Mouse (Mus musculus): Measurements from ENCODE around the gene 4632433K11Rik. TPM values are rescaled to one million over a fixed set of nuclear protein-coding genes. Genes with fewer than 3 reads are reported as not detected.
A peak's percentile ranks its signal among the peaks of the same experiment; 100 is the strongest.

4632433K11Rik gene
- not detected in 2 replicates for polyA plus RNA-seq (2015; fragmentation: Nextera tagmentation; extraction: Ambion mirVana)

DNA sequence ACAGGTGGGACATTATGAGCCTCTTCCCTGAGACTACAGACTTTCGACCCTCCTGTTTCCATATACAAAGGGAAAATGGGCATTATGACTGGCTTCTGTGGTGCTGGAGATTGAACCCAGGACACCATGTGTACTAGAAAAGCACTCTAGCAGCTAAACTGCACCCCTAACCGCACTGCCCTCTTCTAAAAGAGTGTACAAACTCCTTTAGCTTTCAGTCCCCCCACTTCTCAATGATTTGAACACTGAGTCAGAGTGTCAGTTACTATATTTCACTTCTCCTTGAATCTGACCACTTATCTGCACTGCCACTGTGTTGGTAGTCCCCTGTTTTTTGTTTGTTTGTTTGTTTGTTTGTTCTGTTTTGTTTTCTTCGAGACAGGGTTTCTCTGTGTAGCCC is at the start of gene 4632433K11Rik:
Gene 4632433K11Rik (plus strand): TSS at position 301 of the 400 bp plus-strand sequence.
- Histone ChIP-seq H3K4me3 (ENCODE audit: low read length) (no peak within 1 kb of the TSS), H3K4me1 (replicated peaks; ENCODE audit: control insufficient read depth, insufficient read depth, low read length) (peaks cover 5% of the 10 kb centered on the region; the same call in 1 of the 2 replicates), H3K4me2 (ENCODE audit: low read depth, low read length) (no peak within 1 kb of the TSS), H3K9me3 (ENCODE audit: control insufficient read depth, low read length) (peaks cover 40% of the 10 kb centered on the region), H3K9ac (ENCODE audit: low read length) (no peak within 1 kb of the TSS), H3K36me3 (ENCODE audit: control insufficient read depth, insufficient read depth, low read length) (peaks cover 72% of the 10 kb centered on the region), H3K27me3 (ENCODE audit: control insufficient read depth, insufficient read depth, low read depth, low read length) (no peaks in the 10 kb centered on the region), H3K27ac (ENCODE audit: low read length) (no peak within 1 kb of the TSS)
- 81% methylated on average over 3 of the region's 3 CpGs for WGBS
- ATAC-seq (ENCODE audit: low read depth): no peak

DNA sequence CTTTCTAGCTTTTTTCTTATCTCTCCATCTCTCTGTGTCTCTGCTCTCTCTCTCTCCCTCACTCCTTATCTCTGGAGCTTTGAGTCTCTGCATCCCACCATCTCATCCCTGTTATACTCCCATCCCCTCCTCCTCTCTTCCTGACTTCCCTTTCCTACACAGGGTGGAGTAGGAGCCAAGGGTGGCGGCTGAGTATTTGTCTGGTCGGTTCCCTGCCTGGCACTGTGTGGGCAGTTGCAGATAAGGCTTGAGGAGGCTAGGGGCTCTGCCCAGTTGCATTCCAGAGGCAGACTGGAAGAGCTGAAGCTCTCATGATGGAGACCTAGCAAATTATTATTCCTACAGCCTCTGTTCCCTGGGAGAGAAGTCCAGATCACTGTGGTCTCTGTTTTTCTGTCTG is 45.7 kb upstream of the 4632433K11Rik start:
- Histone ChIP-seq H3K27ac (ENCODE audit: low read length) (no peak overlapping the region), H3K9ac (ENCODE audit: low read length) (no peak overlapping the region), H3K36me3 (ENCODE audit: control insufficient read depth, insufficient read depth, low read length) (peaks cover 13% of the 10 kb centered on the region), H3K4me3 (ENCODE audit: low read length) (no peak overlapping the region), H3K9me3 (ENCODE audit: control insufficient read depth, low read length) (no peaks in the 10 kb centered on the region), H3K4me2 (ENCODE audit: low read depth, low read length) (no peak overlapping the region), H3K27me3 (ENCODE audit: control insufficient read depth, insufficient read depth, low read depth, low read length) (no peaks in the 10 kb centered on the region), H3K4me1 (replicated peaks; ENCODE audit: control insufficient read depth, insufficient read depth, low read length) (no peaks in the 10 kb centered on the region)
- ATAC-seq (ENCODE audit: low read depth): 0 out of 2 replicates have a peak, but pooled peaks have one; percentile 45
- 17% methylated on average over 2 of the region's 2 CpGs for WGBS

DNA sequence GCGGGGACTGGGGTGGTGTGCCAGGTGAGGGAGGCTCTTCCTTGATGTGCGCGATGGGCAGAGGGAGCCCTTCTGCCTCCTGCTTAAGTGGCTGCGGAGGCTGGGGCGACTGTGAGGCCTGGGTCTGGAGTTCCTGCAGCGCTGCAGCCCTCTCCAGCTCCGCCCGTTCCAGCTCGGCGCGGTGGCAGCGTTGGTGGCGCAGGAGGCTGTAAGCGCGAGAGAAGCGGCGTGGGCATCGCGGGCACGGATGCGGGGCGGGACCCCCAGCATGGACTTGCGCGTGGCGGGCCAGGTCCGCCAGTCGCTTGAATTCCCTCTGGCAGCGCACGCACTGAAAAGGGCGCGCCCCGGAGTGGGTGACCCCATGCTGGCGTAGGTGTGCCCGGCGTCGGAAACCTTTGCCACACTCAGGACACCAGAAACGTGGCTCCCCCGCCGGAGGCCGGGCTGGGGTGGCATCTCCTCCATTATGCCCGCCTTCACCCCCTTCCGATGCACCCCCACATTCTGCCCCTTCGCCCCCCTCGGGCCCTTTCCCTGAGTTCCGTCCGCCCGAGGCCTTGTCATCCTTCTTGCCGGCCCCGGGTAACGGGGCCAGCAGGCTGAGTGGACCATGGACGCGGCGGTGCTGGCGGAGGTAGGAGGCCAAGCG is 40.4 kb upstream of the 4632433K11Rik start:
- Histone ChIP-seq H3K4me2 (ENCODE audit: low read depth, low read length) (no peak overlapping the region), H3K9me3 (ENCODE audit: control insufficient read depth, low read length) (0 out of 2 replicates have a peak, but pooled peaks cover 2% of the 10 kb centered on the region), H3K9ac (ENCODE audit: low read length) (no peak overlapping the region), H3K27me3 (ENCODE audit: control insufficient read depth, insufficient read depth, low read depth, low read length) (no peaks in the 10 kb centered on the region; the same call in 1 of the 2 replicates), H3K36me3 (ENCODE audit: control insufficient read depth, insufficient read depth, low read length) (peaks cover 21% of the 10 kb centered on the region), H3K4me3 (ENCODE audit: low read length) (no peak overlapping the region), H3K27ac (ENCODE audit: low read length) (no peak overlapping the region), H3K4me1 (replicated peaks; ENCODE audit: control insufficient read depth, insufficient read depth, low read length) (peaks cover 16% of the 10 kb centered on the region; the same call in 1 of the 2 replicates)
- ATAC-seq (ENCODE audit: low read depth): no peak
- 56% methylated on average over 55 of the region's 55 CpGs for WGBS

DNA sequence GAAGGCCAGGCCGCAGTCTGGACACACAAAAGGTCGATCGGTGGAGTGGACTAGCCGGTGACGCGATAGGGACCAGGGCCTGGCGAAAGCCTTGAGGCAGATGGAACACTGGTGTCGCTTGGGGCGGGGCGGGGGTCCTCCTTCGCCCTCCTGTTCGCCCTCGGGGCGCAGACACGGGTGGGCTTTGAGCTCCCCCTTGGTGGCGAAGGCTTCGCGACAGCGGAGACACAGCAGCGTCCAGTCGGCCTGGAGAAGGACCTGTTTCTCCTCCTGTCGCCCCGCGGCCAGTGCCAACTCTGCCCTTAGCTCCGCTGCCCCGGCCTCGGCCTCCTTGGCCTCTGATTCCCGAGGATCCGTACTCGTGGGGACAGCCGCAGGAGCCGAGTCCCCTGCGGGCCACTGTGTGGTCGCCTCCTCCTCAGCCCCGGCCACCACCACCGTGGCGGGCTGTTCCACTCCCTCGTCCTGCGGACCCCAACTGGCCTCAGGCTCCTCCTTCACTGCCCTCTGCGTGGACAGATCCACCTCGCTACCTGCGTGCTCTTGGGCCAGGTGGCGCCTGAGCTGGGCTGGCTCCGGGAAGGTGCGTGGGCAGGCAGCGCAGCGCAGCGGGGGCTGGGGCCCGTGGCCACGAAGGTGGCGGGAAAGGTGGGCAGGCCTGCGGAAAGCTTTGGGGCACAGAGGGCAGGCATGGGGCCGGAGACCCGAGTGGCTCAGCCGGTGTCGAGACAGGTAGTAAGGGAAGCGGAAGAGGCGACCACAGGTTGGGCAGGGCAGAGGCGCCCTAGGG is 39.7 kb upstream of the 4632433K11Rik start:
- no peak for ATAC-seq (ENCODE audit: low read depth)
- H3K4me2 ChIP-seq (ENCODE audit: low read depth, low read length): peak overlapping the region; percentile 60; the same call in 1 of the 2 replicates
- 55% methylated on average over 57 of the region's 59 CpGs for WGBS

DNA sequence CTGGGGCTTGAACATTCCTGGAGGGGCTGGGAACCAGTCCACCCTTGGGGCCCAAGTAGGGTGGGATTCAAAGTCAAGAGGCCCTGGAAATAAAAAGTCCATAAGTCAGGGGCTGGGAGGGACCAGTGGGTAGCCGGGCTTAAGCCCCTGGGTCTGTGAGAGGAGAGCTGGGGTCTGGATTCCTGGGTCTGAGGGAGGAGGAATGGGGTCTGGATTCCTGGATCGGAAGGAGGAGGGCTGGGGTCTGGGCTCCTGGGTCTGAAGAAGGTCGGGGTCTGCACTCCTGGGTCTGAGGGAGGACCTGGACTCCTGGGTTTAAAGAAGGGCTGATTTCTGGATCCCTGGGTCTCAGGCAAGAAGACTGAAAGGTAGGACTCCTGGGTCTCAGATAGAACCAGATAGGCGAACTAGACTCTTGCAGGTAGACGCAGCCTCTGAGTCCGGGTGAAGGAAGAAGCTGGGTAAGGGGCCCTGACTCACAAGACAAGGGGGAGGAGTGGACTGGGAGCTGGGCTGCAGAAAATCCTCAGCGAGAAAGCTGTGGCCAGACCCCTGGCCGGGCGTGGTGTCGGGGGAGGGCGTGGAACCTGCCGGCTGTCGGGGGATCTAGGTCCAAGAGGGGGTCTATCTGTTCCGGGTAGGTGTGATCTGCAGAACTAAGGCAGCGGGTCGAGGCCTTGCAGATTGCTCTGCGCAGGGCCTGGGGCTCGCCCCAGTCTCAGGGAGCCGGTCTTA is 38.5 kb upstream of the 4632433K11Rik start:
- Histone ChIP-seq H3K4me2 (ENCODE audit: low read depth, low read length) (peak overlapping the region; percentile 60), H3K27ac (ENCODE audit: low read length) (peak overlapping the region; percentile 40), H3K9ac (ENCODE audit: low read length) (peak overlapping the region; percentile 79), H3K27me3 (ENCODE audit: control insufficient read depth, insufficient read depth, low read depth, low read length) (no peaks in the 10 kb centered on the region; the same call in 1 of the 2 replicates), H3K36me3 (ENCODE audit: control insufficient read depth, insufficient read depth, low read length) (peaks cover 21% of the 10 kb centered on the region), H3K4me1 (replicated peaks; ENCODE audit: control insufficient read depth, insufficient read depth, low read length) (peaks cover 16% of the 10 kb centered on the region; the same call in 1 of the 2 replicates), H3K4me3 (ENCODE audit: low read length) (peak overlapping the region; percentile 80), H3K9me3 (ENCODE audit: control insufficient read depth, low read length) (0 out of 2 replicates have a peak, but pooled peaks cover 2% of the 10 kb centered on the region)
- peak; percentile 46 for ATAC-seq (ENCODE audit: low read depth)
- WGBS: 6% methylated on average over 18 of the region's 19 CpGs

More for the DNA sequence above, 39.7 kb upstream of the 4632433K11Rik start:
- Histone ChIP-seq H3K27ac (ENCODE audit: low read length) (no peak overlapping the region), H3K27me3 (ENCODE audit: control insufficient read depth, insufficient read depth, low read depth, low read length) (no peaks in the 10 kb centered on the region; the same call in 1 of the 2 replicates), H3K4me1 (replicated peaks; ENCODE audit: control insufficient read depth, insufficient read depth, low read length) (peaks cover 16% of the 10 kb centered on the region; the same call in 1 of the 2 replicates), H3K9ac (ENCODE audit: low read length) (0 out of 2 replicates have a peak overlapping the region, but pooled peaks have one; percentile 79), H3K4me3 (ENCODE audit: low read length) (no peak overlapping the region), H3K9me3 (ENCODE audit: control insufficient read depth, low read length) (0 out of 2 replicates have a peak, but pooled peaks cover 2% of the 10 kb centered on the region), H3K36me3 (ENCODE audit: control insufficient read depth, insufficient read depth, low read length) (peaks cover 21% of the 10 kb centered on the region)

DNA sequence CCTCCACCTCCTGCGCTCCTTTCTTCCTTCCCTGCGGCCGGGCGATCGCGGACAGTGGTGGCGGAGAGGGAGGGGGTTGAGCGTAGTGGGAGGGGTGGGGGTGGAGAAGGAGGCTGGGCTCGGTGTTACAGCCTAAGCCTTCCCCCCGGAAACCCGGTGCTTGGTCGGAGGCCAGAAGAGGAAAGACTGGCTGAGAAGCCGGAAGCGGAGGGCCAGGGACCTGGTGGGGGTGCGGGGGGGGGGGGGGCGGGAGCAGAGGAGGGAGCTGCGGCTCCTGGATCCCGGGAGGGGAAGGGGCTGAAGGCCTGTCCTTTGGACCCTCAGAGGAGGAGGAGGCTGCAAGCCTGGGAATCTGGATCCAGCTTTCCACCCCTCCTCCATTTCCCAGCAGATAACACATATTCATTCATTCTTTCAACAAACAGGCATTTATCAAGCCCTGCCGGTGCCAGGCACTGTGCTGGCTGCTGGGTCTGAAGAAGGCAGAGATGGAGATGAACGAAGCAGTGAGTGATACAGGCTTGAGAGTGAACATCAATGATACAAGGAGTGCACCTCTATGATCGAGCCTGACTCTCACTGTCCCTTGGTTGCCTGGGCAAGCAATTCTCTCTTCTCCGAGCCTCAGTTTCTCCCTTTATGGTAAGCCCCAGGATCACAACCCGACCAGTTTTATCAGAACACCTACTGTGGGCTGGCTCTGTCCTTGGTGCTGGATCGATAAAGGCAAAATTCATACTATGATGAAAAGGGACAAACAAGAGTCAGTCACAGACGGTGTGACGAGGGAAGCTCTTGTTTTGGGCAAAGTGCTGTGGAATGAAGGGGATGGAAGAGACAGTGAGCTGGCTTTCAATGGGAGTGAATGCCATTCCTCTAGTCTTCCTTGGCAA is 37.7 kb upstream of the 4632433K11Rik start, which contains the start of gene Zfp579:
Gene Zfp579 (minus strand): TSS at position 156 of the 893 bp plus-strand sequence.
- ATAC-seq (ENCODE audit: low read depth): peak; percentile 92
- Histone ChIP-seq H3K4me2 (ENCODE audit: low read depth, low read length) (peak within 1 kb of the TSS; percentile 60), H3K27me3 (ENCODE audit: control insufficient read depth, insufficient read depth, low read depth, low read length) (no peaks in the 10 kb centered on the region; the same call in 1 of the 2 replicates), H3K9ac (ENCODE audit: low read length) (peak within 1 kb of the TSS; percentile 79), H3K4me3 (ENCODE audit: low read length) (peak within 1 kb of the TSS; percentile 80), H3K4me1 (replicated peaks; ENCODE audit: control insufficient read depth, insufficient read depth, low read length) (peaks cover 16% of the 10 kb centered on the region; the same call in 1 of the 2 replicates), H3K9me3 (ENCODE audit: control insufficient read depth, low read length) (0 out of 2 replicates have a peak, but pooled peaks cover 2% of the 10 kb centered on the region), H3K27ac (ENCODE audit: low read length) (peak within 1 kb of the TSS; percentile 76), H3K36me3 (ENCODE audit: control insufficient read depth, insufficient read depth, low read length) (peaks cover 21% of the 10 kb centered on the region)
- WGBS: 2% methylated on average over 19 of the region's 26 CpGs

DNA sequence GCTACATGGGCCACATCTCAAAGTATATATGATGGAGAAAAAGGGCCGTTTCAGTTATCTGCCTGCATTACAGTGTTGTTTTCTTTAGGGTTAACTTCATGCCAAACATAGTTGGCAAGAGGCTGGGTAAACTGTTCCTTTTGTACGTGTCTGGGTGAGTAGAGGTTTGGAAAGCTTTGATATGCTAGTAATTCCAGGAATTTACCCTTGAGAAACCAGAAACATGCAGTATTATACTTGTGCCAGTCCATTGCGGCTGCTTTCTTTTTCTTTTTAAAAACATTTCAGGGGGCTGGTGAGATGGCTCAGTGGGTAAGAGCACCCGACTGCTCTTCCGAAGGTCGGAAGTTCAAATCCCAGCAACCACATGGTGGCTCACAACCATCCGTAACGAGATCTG is 37.0 kb upstream of the 4632433K11Rik start:
- Histone ChIP-seq H3K27me3 (ENCODE audit: control insufficient read depth, insufficient read depth, low read depth, low read length) (no peaks in the 10 kb centered on the region; the same call in 1 of the 2 replicates), H3K36me3 (ENCODE audit: control insufficient read depth, insufficient read depth, low read length) (peaks cover 16% of the 10 kb centered on the region), H3K4me2 (ENCODE audit: low read depth, low read length) (peak overlapping the region; percentile 60), H3K4me3 (ENCODE audit: low read length) (peak overlapping the region; percentile 80), H3K9me3 (ENCODE audit: control insufficient read depth, low read length) (0 out of 2 replicates have a peak, but pooled peaks cover 2% of the 10 kb centered on the region), H3K27ac (ENCODE audit: low read length) (no peak overlapping the region; the same call in 1 of the 2 replicates), H3K4me1 (replicated peaks; ENCODE audit: control insufficient read depth, insufficient read depth, low read length) (peaks cover 16% of the 10 kb centered on the region; the same call in 1 of the 2 replicates), H3K9ac (ENCODE audit: low read length) (no peak overlapping the region; the same call in 1 of the 2 replicates)
- WGBS: 42% methylated on average over 6 of the region's 8 CpGs
- ATAC-seq (ENCODE audit: low read depth): peak; percentile 15; the same call in 1 of the 2 replicates

DNA sequence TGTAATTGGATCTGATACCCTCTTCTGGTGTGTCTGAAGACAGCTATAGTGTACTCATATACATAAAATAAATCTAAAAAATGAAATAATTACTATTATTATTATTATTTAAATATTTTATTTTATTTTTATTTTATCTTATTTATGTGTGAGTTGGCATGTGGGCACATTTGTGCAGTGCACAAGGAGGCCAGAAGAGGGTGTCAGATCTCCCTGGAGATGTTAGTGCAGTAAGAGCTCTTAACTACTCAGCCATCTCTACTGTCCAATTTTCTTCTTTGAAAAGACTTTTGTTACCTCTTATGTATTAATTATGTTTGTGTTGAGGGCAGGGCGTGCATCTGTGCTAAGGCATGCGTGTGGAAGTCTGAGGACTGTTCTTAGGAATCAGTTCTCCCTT is 34.0 kb upstream of the 4632433K11Rik start:
- no peak for ATAC-seq (ENCODE audit: low read depth)
- Histone ChIP-seq H3K4me1 (replicated peaks; ENCODE audit: control insufficient read depth, insufficient read depth, low read length) (peaks cover 10% of the 10 kb centered on the region; the same call in 1 of the 2 replicates), H3K4me3 (ENCODE audit: low read length) (no peak overlapping the region), H3K27me3 (ENCODE audit: control insufficient read depth, insufficient read depth, low read depth, low read length) (no peaks in the 10 kb centered on the region), H3K9ac (ENCODE audit: low read length) (no peak overlapping the region), H3K4me2 (ENCODE audit: low read depth, low read length) (no peak overlapping the region), H3K9me3 (ENCODE audit: control insufficient read depth, low read length) (no peaks in the 10 kb centered on the region), H3K27ac (ENCODE audit: low read length) (no peak overlapping the region), H3K36me3 (ENCODE audit: control insufficient read depth, insufficient read depth, low read length) (no peaks in the 10 kb centered on the region)
- 58% methylated on average over 2 of the region's 2 CpGs for WGBS
